Mouse (Mus musculus): ENCODE data around the gene Fbxw11. TPM values are rescaled to one million over a fixed set of nuclear protein-coding genes. Genes with fewer than 3 reads are reported as not detected.

The Fbxw11 gene
- polyA plus RNA-seq, 1 experiment from 2014 or later, result 32.1 TPM

DNA sequence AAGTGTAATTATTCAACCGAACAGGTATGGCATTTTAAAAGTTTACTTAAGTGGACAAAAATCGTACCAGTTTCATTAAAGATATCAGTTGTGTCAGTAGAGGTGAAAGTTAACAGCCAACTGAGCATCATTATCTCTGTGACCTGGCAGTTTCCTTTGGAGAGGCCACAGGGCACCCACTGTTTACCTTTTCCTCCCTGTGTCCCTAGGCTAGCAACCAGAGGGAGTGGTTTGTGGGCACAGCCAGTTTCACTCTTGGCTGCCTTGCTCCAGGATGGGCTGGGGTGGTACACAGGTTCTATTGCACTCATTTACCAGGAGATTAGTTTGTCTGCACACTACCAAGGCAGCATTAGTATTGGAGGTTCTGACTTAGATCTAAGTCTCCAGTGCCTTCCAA is 8.4 kb upstream of the Fbxw11 start:
- WGBS, result 40% methylated on average over 2 of the region's 2 CpGs
- H3K36me3 ChIP-seq (ENCODE audit: control insufficient read depth, insufficient read depth, low read length), result no peaks in the 10 kb centered on the region
- no peaks in the 10 kb centered on the region for H3K27me3 ChIP-seq (ENCODE audit: control insufficient read depth, insufficient read depth, low read length)
- ATAC-seq (ENCODE audit: low FRiP score, low TSS enrichment) (peak; percentile 86; the same call in 1 of the 2 replicates), DNase-seq (ENCODE audit: low spot score) (peak; percentile 49)
- no peak overlapping the region for H3K4me3 ChIP-seq (ENCODE audit: low read depth, low read length)
- no peaks in the 10 kb centered on the region for H3K4me1 ChIP-seq (replicated peaks; ENCODE audit: control insufficient read depth, insufficient read depth)
- no peaks in the 10 kb centered on the region for H3K9me3 ChIP-seq (ENCODE audit: control insufficient read depth, low read length)
- H3K9ac ChIP-seq (ENCODE audit: low read length), result no peak overlapping the region
- H3K4me2 ChIP-seq (replicated peaks; ENCODE audit: low read depth), result no peak overlapping the region
- no peak overlapping the region for H3K27ac ChIP-seq (replicated peaks)
- TF ChIP-seq EP300 (optimal IDR thresholded peaks at IDR 0.05), result no peak
- TF ChIP-seq CTCF (IDR thresholded peaks at IDR 0.05; ENCODE audit: low read depth), result no peak

- H3K27me3 ChIP-seq (ENCODE audit: control insufficient read depth, insufficient read depth, low read length), result no peaks in the 10 kb centered on the region
- DNase-seq (ENCODE audit: low spot score) (no peak), ATAC-seq (ENCODE audit: low FRiP score, low TSS enrichment) (no peak)
- H3K4me2 ChIP-seq (replicated peaks; ENCODE audit: low read depth), result no peak overlapping the region
- no peaks in the 10 kb centered on the region for H3K36me3 ChIP-seq (ENCODE audit: control insufficient read depth, insufficient read depth, low read length)
- WGBS, result 41% methylated on average over 2 of the region's 2 CpGs
- no peak overlapping the region for H3K27ac ChIP-seq (replicated peaks)
- H3K4me1 ChIP-seq (replicated peaks; ENCODE audit: control insufficient read depth, insufficient read depth), result no peaks in the 10 kb centered on the region
- H3K9me3 ChIP-seq (ENCODE audit: control insufficient read depth, low read length), result no peaks in the 10 kb centered on the region
- H3K9ac ChIP-seq (ENCODE audit: low read length), result no peak overlapping the region
- TF ChIP-seq CTCF (IDR thresholded peaks at IDR 0.05; ENCODE audit: low read depth), result no peak
- TF ChIP-seq EP300 (optimal IDR thresholded peaks at IDR 0.05), result no peak
- H3K4me3 ChIP-seq (ENCODE audit: low read depth, low read length), result no peak overlapping the region
Observed at GRCm38 (mm10) chr11:32634842-32635241, 7.7 kb upstream of the Fbxw11 start.

- ATAC-seq (ENCODE audit: low FRiP score, low TSS enrichment) (0 out of 2 replicates have a peak, but pooled peaks have one; percentile 13), DNase-seq (ENCODE audit: low spot score) (no peak)
- TF ChIP-seq EP300 (optimal IDR thresholded peaks at IDR 0.05), result no peak
- TF ChIP-seq CTCF (IDR thresholded peaks at IDR 0.05; ENCODE audit: low read depth), result no peak
- Histone ChIP-seq H3K4me2 (replicated peaks; ENCODE audit: low read depth) (no peak overlapping the region), H3K27me3 (ENCODE audit: control insufficient read depth, insufficient read depth, low read length) (no peaks in the 10 kb centered on the region), H3K4me1 (replicated peaks; ENCODE audit: control insufficient read depth, insufficient read depth) (no peaks in the 10 kb centered on the region; the same call in 1 of the 2 replicates), H3K9ac (ENCODE audit: low read length) (no peak overlapping the region), H3K36me3 (ENCODE audit: control insufficient read depth, insufficient read depth, low read length) (no peaks in the 10 kb centered on the region), H3K9me3 (ENCODE audit: control insufficient read depth, low read length) (no peaks in the 10 kb centered on the region), H3K27ac (replicated peaks) (no peak overlapping the region), H3K4me3 (ENCODE audit: low read depth, low read length) (no peak overlapping the region)
- 47% methylated on average over 4 of the region's 4 CpGs for WGBS
Observed at GRCm38 (mm10) chr11:32636275-32636674, 6.2 kb upstream of the Fbxw11 start.

GRCm38 (mm10) chr11:32638521-32639255 is 3.8 kb upstream of the Fbxw11 start:
- Histone ChIP-seq H3K36me3 (ENCODE audit: control insufficient read depth, insufficient read depth, low read length) (no peaks in the 10 kb centered on the region), H3K27ac (replicated peaks) (no peak overlapping the region)
- ATAC-seq (ENCODE audit: low FRiP score, low TSS enrichment), result no peak

GRCm38 (mm10) chr11:32640617-32641016 is 1.9 kb upstream of the Fbxw11 start:
- no peaks in the 10 kb centered on the region for H3K36me3 ChIP-seq (ENCODE audit: control insufficient read depth, insufficient read depth, low read length)
- ATAC-seq (ENCODE audit: low FRiP score, low TSS enrichment), result no peak
- TF ChIP-seq EP300 (optimal IDR thresholded peaks at IDR 0.05) (no peak), CTCF (IDR thresholded peaks at IDR 0.05; ENCODE audit: low read depth) (no peak)
- no peak overlapping the region for H3K4me2 ChIP-seq (replicated peaks; ENCODE audit: low read depth)
- H3K27ac ChIP-seq (replicated peaks), result no peak overlapping the region
- H3K27me3 ChIP-seq (ENCODE audit: control insufficient read depth, insufficient read depth, low read length), result no peaks in the 10 kb centered on the region
- H3K9ac ChIP-seq (ENCODE audit: low read length), result no peak overlapping the region
- H3K9me3 ChIP-seq (ENCODE audit: control insufficient read depth, low read length), result no peaks in the 10 kb centered on the region
- H3K4me3 ChIP-seq (ENCODE audit: low read depth, low read length), result no peak overlapping the region
- no peak for DNase-seq (ENCODE audit: low spot score)
- 83% methylated on average over 4 of the region's 4 CpGs for WGBS
- no peaks in the 10 kb centered on the region; the same call in 1 of the 2 replicates for H3K4me1 ChIP-seq (replicated peaks; ENCODE audit: control insufficient read depth, insufficient read depth)

More at GRCm38 (mm10) chr11:32638521-32639255, 3.8 kb upstream of the Fbxw11 start:
- Histone ChIP-seq H3K4me2 (replicated peaks; ENCODE audit: low read depth) (no peak overlapping the region), H3K4me1 (replicated peaks; ENCODE audit: control insufficient read depth, insufficient read depth) (no peaks in the 10 kb centered on the region; the same call in 1 of the 2 replicates), H3K4me3 (ENCODE audit: low read depth, low read length) (no peak overlapping the region), H3K9me3 (ENCODE audit: control insufficient read depth, low read length) (no peaks in the 10 kb centered on the region), H3K27me3 (ENCODE audit: control insufficient read depth, insufficient read depth, low read length) (no peaks in the 10 kb centered on the region), H3K9ac (ENCODE audit: low read length) (no peak overlapping the region)
- WGBS, result 75% methylated on average over 8 of the region's 8 CpGs
- DNase-seq (ENCODE audit: low spot score), result no peak
- TF ChIP-seq CTCF (IDR thresholded peaks at IDR 0.05; ENCODE audit: low read depth) (no peak), EP300 (optimal IDR thresholded peaks at IDR 0.05) (no peak)
